Mouse (Mus musculus): ENCODE measurements around the gene Magi2. TPM values are rescaled to one million over a fixed set of nuclear protein-coding genes. Genes with fewer than 3 reads are reported as not detected.
"Not testable (repeated sequence)": the region's sequence is repeated elsewhere in the genome, so short reads cannot be mapped to it uniquely, and the experiment has no call there.

Gene Magi2
- polyA plus RNA-seq, 1 experiment from 2014 or later = 6.1 TPM

- 65% methylated on average over 1 of the region's 1 CpGs for WGBS
Observed at GRCm38 (mm10) chr5:19566136-19566535, 339.3 kb downstream of the Magi2 start.

GRCm38 (mm10) chr5:19607700-19608099 lies 380.9 kb downstream of the Magi2 start:
- Histone ChIP-seq H3K9ac (ENCODE audit: low read length) (no peak overlapping the region), H3K27me3 (ENCODE audit: control insufficient read depth, insufficient read depth, low read length) (no peaks in the 10 kb centered on the region), H3K4me3 (ENCODE audit: low read depth, low read length) (no peak overlapping the region), H3K27ac (ENCODE audit: low read depth, low read length) (no peak overlapping the region), H3K36me3 (ENCODE audit: control insufficient read depth, insufficient read depth, low read length) (no peaks in the 10 kb centered on the region), H3K4me2 (ENCODE audit: low read depth) (no peak overlapping the region), H3K9me3 (ENCODE audit: control insufficient read depth, low read length) (no peaks in the 10 kb centered on the region), H3K4me1 (ENCODE audit: control insufficient read depth, insufficient read depth, low read length) (no peaks in the 10 kb centered on the region)
- WGBS = 72% methylated on average over 5 of the region's 5 CpGs
- no peak for ATAC-seq (ENCODE audit: insufficient read depth, low FRiP score, low TSS enrichment)
- no peak for DNase-seq (ENCODE audit: low spot score)

More at GRCm38 (mm10) chr5:19566136-19566535, 339.3 kb downstream of the Magi2 start:
- H3K4me2 ChIP-seq (ENCODE audit: low read depth); H3K27me3 ChIP-seq (ENCODE audit: control insufficient read depth, insufficient read depth, low read length); H3K9ac ChIP-seq (ENCODE audit: low read length); H3K27ac ChIP-seq (ENCODE audit: low read depth, low read length); DNase-seq (ENCODE audit: low spot score); H3K4me3 ChIP-seq (ENCODE audit: low read depth, low read length); ATAC-seq (ENCODE audit: insufficient read depth, low FRiP score, low TSS enrichment); H3K9me3 ChIP-seq (ENCODE audit: control insufficient read depth, low read length); H3K4me1 ChIP-seq (ENCODE audit: control insufficient read depth, insufficient read depth, low read length); H3K36me3 ChIP-seq (ENCODE audit: control insufficient read depth, insufficient read depth, low read length): not testable (repeated sequence)

GRCm38 (mm10) chr5:19611788-19612187 lies 385.0 kb downstream of the Magi2 start:
- H3K4me2 ChIP-seq (ENCODE audit: low read depth) = no peak overlapping the region
- no peaks in the 10 kb centered on the region for H3K36me3 ChIP-seq (ENCODE audit: control insufficient read depth, insufficient read depth, low read length)
- ATAC-seq (ENCODE audit: insufficient read depth, low FRiP score, low TSS enrichment) (no peak), DNase-seq (ENCODE audit: low spot score) (no peak)
- no peaks in the 10 kb centered on the region for H3K27me3 ChIP-seq (ENCODE audit: control insufficient read depth, insufficient read depth, low read length)
- 93% methylated on average over 1 of the region's 1 CpGs for WGBS
- H3K9ac ChIP-seq (ENCODE audit: low read length) = no peak overlapping the region
- H3K4me3 ChIP-seq (ENCODE audit: low read depth, low read length) = no peak overlapping the region
- H3K9me3 ChIP-seq (ENCODE audit: control insufficient read depth, low read length) = no peaks in the 10 kb centered on the region
- H3K27ac ChIP-seq (ENCODE audit: low read depth, low read length) = no peak overlapping the region
- H3K4me1 ChIP-seq (ENCODE audit: control insufficient read depth, insufficient read depth, low read length) = no peaks in the 10 kb centered on the region

- no peak for ATAC-seq (ENCODE audit: insufficient read depth, low FRiP score, low TSS enrichment)
- no peak for DNase-seq (ENCODE audit: low spot score)
- Histone ChIP-seq H3K27ac (ENCODE audit: low read depth, low read length) (no peak overlapping the region), H3K36me3 (ENCODE audit: control insufficient read depth, insufficient read depth, low read length) (no peaks in the 10 kb centered on the region), H3K27me3 (ENCODE audit: control insufficient read depth, insufficient read depth, low read length) (no peaks in the 10 kb centered on the region), H3K9me3 (ENCODE audit: control insufficient read depth, low read length) (no peaks in the 10 kb centered on the region), H3K9ac (ENCODE audit: low read length) (no peak overlapping the region), H3K4me2 (ENCODE audit: low read depth) (no peak overlapping the region), H3K4me3 (ENCODE audit: low read depth, low read length) (no peak overlapping the region), H3K4me1 (ENCODE audit: control insufficient read depth, insufficient read depth, low read length) (no peaks in the 10 kb centered on the region)
- 94% methylated on average over 5 of the region's 5 CpGs for WGBS
Observed at GRCm38 (mm10) chr5:19621678-19622077, 394.8 kb downstream of the Magi2 start.

GRCm38 (mm10) chr5:19633976-19634375 lies 407.1 kb downstream of the Magi2 start:
- Histone ChIP-seq H3K9ac (ENCODE audit: low read length) (no peak overlapping the region), H3K36me3 (ENCODE audit: control insufficient read depth, insufficient read depth, low read length) (no peaks in the 10 kb centered on the region), H3K4me1 (ENCODE audit: control insufficient read depth, insufficient read depth, low read length) (no peaks in the 10 kb centered on the region), H3K27ac (ENCODE audit: low read depth, low read length) (no peak overlapping the region), H3K4me2 (ENCODE audit: low read depth) (no peak overlapping the region), H3K27me3 (ENCODE audit: control insufficient read depth, insufficient read depth, low read length) (no peaks in the 10 kb centered on the region), H3K9me3 (ENCODE audit: control insufficient read depth, low read length) (no peaks in the 10 kb centered on the region), H3K4me3 (ENCODE audit: low read depth, low read length) (no peak overlapping the region)
- ATAC-seq (ENCODE audit: insufficient read depth, low FRiP score, low TSS enrichment) (no peak), DNase-seq (ENCODE audit: low spot score) (no peak)
- WGBS = 100% methylated on average over 1 of the region's 1 CpGs

GRCm38 (mm10) chr5:19637789-19638188 lies 411.0 kb downstream of the Magi2 start:
- Histone ChIP-seq H3K27me3 (ENCODE audit: control insufficient read depth, insufficient read depth, low read length) (no peaks in the 10 kb centered on the region), H3K9ac (ENCODE audit: low read length) (no peak overlapping the region), H3K4me2 (ENCODE audit: low read depth) (no peak overlapping the region), H3K36me3 (ENCODE audit: control insufficient read depth, insufficient read depth, low read length) (no peaks in the 10 kb centered on the region), H3K4me3 (ENCODE audit: low read depth, low read length) (no peak overlapping the region), H3K4me1 (ENCODE audit: control insufficient read depth, insufficient read depth, low read length) (no peaks in the 10 kb centered on the region), H3K9me3 (ENCODE audit: control insufficient read depth, low read length) (no peaks in the 10 kb centered on the region), H3K27ac (ENCODE audit: low read depth, low read length) (no peak overlapping the region)
- no peak for ATAC-seq (ENCODE audit: insufficient read depth, low FRiP score, low TSS enrichment)
- 75% methylated on average over 2 of the region's 2 CpGs for WGBS
- no peak for DNase-seq (ENCODE audit: low spot score)

GRCm38 (mm10) chr5:19655986-19656385 lies 429.1 kb downstream of the Magi2 start:
- Histone ChIP-seq H3K4me2 (ENCODE audit: low read depth) (no peak overlapping the region), H3K4me3 (ENCODE audit: low read depth, low read length) (no peak overlapping the region), H3K27ac (ENCODE audit: low read depth, low read length) (no peak overlapping the region), H3K36me3 (ENCODE audit: control insufficient read depth, insufficient read depth, low read length) (no peaks in the 10 kb centered on the region), H3K27me3 (ENCODE audit: control insufficient read depth, insufficient read depth, low read length) (no peaks in the 10 kb centered on the region), H3K9ac (ENCODE audit: low read length) (no peak overlapping the region), H3K9me3 (ENCODE audit: control insufficient read depth, low read length) (no peaks in the 10 kb centered on the region), H3K4me1 (ENCODE audit: control insufficient read depth, insufficient read depth, low read length) (no peaks in the 10 kb centered on the region)
- ATAC-seq (ENCODE audit: insufficient read depth, low FRiP score, low TSS enrichment) (no peak), DNase-seq (ENCODE audit: low spot score) (no peak)
- WGBS = 76% methylated on average over 1 of the region's 1 CpGs

GRCm38 (mm10) chr5:19666416-19666815 lies 439.6 kb downstream of the Magi2 start:
- H3K27me3 ChIP-seq (ENCODE audit: control insufficient read depth, insufficient read depth, low read length) = no peaks in the 10 kb centered on the region
- H3K9ac ChIP-seq (ENCODE audit: low read length) = no peak overlapping the region
- H3K4me2 ChIP-seq (ENCODE audit: low read depth) = no peak overlapping the region
- no peak overlapping the region for H3K27ac ChIP-seq (ENCODE audit: low read depth, low read length)
- ATAC-seq (ENCODE audit: insufficient read depth, low FRiP score, low TSS enrichment) (no peak), DNase-seq (ENCODE audit: low spot score) (no peak)
- H3K36me3 ChIP-seq (ENCODE audit: control insufficient read depth, insufficient read depth, low read length) = no peaks in the 10 kb centered on the region
- no peaks in the 10 kb centered on the region for H3K4me1 ChIP-seq (ENCODE audit: control insufficient read depth, insufficient read depth, low read length)
- no peak overlapping the region for H3K4me3 ChIP-seq (ENCODE audit: low read depth, low read length)
- no peaks in the 10 kb centered on the region for H3K9me3 ChIP-seq (ENCODE audit: control insufficient read depth, low read length)
- 90% methylated on average over 5 of the region's 5 CpGs for WGBS

- H3K4me3 ChIP-seq (ENCODE audit: low read depth, low read length) = no peak overlapping the region
- H3K27ac ChIP-seq (ENCODE audit: low read depth, low read length) = no peak overlapping the region
- no peak overlapping the region for H3K9ac ChIP-seq (ENCODE audit: low read length)
- no peak overlapping the region for H3K4me2 ChIP-seq (ENCODE audit: low read depth)
- ATAC-seq (ENCODE audit: insufficient read depth, low FRiP score, low TSS enrichment) = no peak
- no peaks in the 10 kb centered on the region for H3K4me1 ChIP-seq (ENCODE audit: control insufficient read depth, insufficient read depth, low read length)
- no peak for DNase-seq (ENCODE audit: low spot score)
- no peaks in the 10 kb centered on the region for H3K27me3 ChIP-seq (ENCODE audit: control insufficient read depth, insufficient read depth, low read length)
- WGBS = 86% methylated on average over 2 of the region's 2 CpGs
- no peaks in the 10 kb centered on the region for H3K36me3 ChIP-seq (ENCODE audit: control insufficient read depth, insufficient read depth, low read length)
- H3K9me3 ChIP-seq (ENCODE audit: control insufficient read depth, low read length) = no peaks in the 10 kb centered on the region
Observed at GRCm38 (mm10) chr5:19717296-19717695, 490.5 kb downstream of the Magi2 start.
